14 mouse cellular contexts compared by ENCODE assay signal in genomic region chr17:67995277-67995819, GRCm38 (mm10). TPM values are rescaled to one million over a fixed set of nuclear protein-coding genes. Genes with fewer than 3 reads are reported as not detected.
DNase-seq lines count a peak whose midpoint lies in the region; ATAC-seq and TF ChIP-seq lines count a peak whose summit lies in the region.
"Had no signal": no experiment of that assay in that cellular context is flagged by ENCODE, and none has a peak within 500 bp of the region (broad histone marks: within the 10 kb centered on the region; RNA-seq: fewer than 3 reads in every experiment).

No protein-coding gene starts in this region.

- DNase-seq in heart, postnatal 10 days, result no peak
- no peak for DNase-seq in lung, postnatal 0 days (ENCODE audit: low spot score)
- no peak for DNase-seq in lung, postnatal 36 days
- DNase-seq in cerebellum, postnatal 4 days (ENCODE audit: low spot score in 2 of 2), result no peak
- no peak for DNase-seq in adrenal gland, postnatal 10 days
- DNase-seq: cerebellum, adult 2 months; right cerebral cortex, postnatal 25 days; thymus, postnatal 4 days had no signal

- H3K27ac ChIP-seq in heart, embryonic 13.5 days (replicated peaks), result peak overlapping the region; percentile 45; the same call in 1 of the 2 replicates
- H3K27ac ChIP-seq in lung, postnatal 0 days (ENCODE audit: low read length), result no peak overlapping the region
- peak overlapping the region; percentile 61 for H3K27ac ChIP-seq in embryonic fibroblast, embryonic 13.5 days (ENCODE audit: insufficient read depth, low read length)
- H3K27ac ChIP-seq in stomach, embryonic 16.5 days (ENCODE audit: low read length), result no peak overlapping the region
- H3K27ac ChIP-seq: forebrain, embryonic 13.5 days; midbrain, embryonic 12.5 days had no signal

- no peak for ATAC-seq in heart, embryonic 13.5 days (ENCODE audit: extremely low read depth, insufficient number of reproducible peaks, low FRiP score, low TSS enrichment)
- ATAC-seq in lung, postnatal 0 days, result no peak
- no peak for ATAC-seq in stomach, embryonic 16.5 days (ENCODE audit: insufficient read depth, low FRiP score)
- ATAC-seq: CD4-positive, CD25-positive, alpha-beta regulatory T cell, adult 4 months; forebrain, embryonic 13.5 days had no signal

- no peak for TF ChIP-seq EP300 in lung, postnatal 0 days (IDR thresholded peaks at IDR 0.05)

- no peak overlapping the region for H3K9ac ChIP-seq in heart, embryonic 13.5 days
- no peak overlapping the region for H3K9ac ChIP-seq in lung, postnatal 0 days (replicated peaks; ENCODE audit: low read depth)
- H3K9ac ChIP-seq in stomach, embryonic 16.5 days (ENCODE audit: low read length), result no peak overlapping the region
- H3K9ac ChIP-seq: forebrain, embryonic 13.5 days; midbrain, embryonic 12.5 days had no signal

- H3K27me3 ChIP-seq in heart, embryonic 13.5 days (replicated peaks), result no peaks in the 10 kb centered on the region
- H3K27me3 ChIP-seq in lung, postnatal 0 days (replicated peaks; ENCODE audit: insufficient read depth, low read length), result no peaks in the 10 kb centered on the region
- H3K27me3 ChIP-seq in stomach, embryonic 16.5 days (ENCODE audit: control insufficient read depth, insufficient read depth, low read length), result no peaks in the 10 kb centered on the region
- H3K27me3 ChIP-seq: forebrain, embryonic 13.5 days; midbrain, embryonic 12.5 days had no signal

- TF ChIP-seq POLR2A in embryonic fibroblast, embryonic 13.5 days (IDR thresholded peaks at IDR 0.05; ENCODE audit: low read depth, low read length), result no peak

- H3K4me2 ChIP-seq in heart, embryonic 13.5 days, result peak overlapping the region; percentile 44
- H3K4me2 ChIP-seq in lung, postnatal 0 days (replicated peaks; ENCODE audit: low read depth, low read length), result peak overlapping the region; percentile 12; the same call in 1 of the 2 replicates
- H3K4me2 ChIP-seq in stomach, embryonic 16.5 days (ENCODE audit: low read depth, low read length), result peak overlapping the region; percentile 44; the same call in 1 of the 2 replicates
- H3K4me2 ChIP-seq: forebrain, embryonic 13.5 days; midbrain, embryonic 12.5 days had no signal

- WGBS in heart, embryonic 13.5 days, result 62% methylated on average over 2 of the region's 2 CpGs
- WGBS in lung, postnatal 0 days, result 53% methylated on average over 2 of the region's 2 CpGs
- 52% methylated on average over 2 of the region's 2 CpGs for WGBS in stomach, embryonic 16.5 days

- no peak overlapping the region for H3K4me3 ChIP-seq in heart, embryonic 13.5 days
- no peak overlapping the region for H3K4me3 ChIP-seq in lung, postnatal 0 days (ENCODE audit: low read depth, low read length)
- no peak overlapping the region for H3K4me3 ChIP-seq in embryonic fibroblast, embryonic 13.5 days (ENCODE audit: insufficient read depth, low read length)
- no peak overlapping the region for H3K4me3 ChIP-seq in stomach, embryonic 16.5 days (replicated peaks; ENCODE audit: low read length)
- H3K4me3 ChIP-seq: forebrain, embryonic 13.5 days; midbrain, embryonic 12.5 days had no signal

- intact Hi-C loops in heart, postnatal 10 days (cut with DNase I), result no loop called here

- no peaks in the 10 kb centered on the region for H3K36me3 ChIP-seq in heart, embryonic 13.5 days
- no peaks in the 10 kb centered on the region for H3K36me3 ChIP-seq in lung, postnatal 0 days (ENCODE audit: insufficient read depth, low read length)
- H3K36me3 ChIP-seq in stomach, embryonic 16.5 days (ENCODE audit: control insufficient read depth, insufficient read depth, low read length), result no peaks in the 10 kb centered on the region
- H3K36me3 ChIP-seq: midbrain, embryonic 12.5 days had no signal

- no peaks in the 10 kb centered on the region for H3K9me3 ChIP-seq in heart, embryonic 13.5 days
- no peaks in the 10 kb centered on the region for H3K9me3 ChIP-seq in lung, postnatal 0 days (ENCODE audit: low read length)
- no peaks in the 10 kb centered on the region for H3K9me3 ChIP-seq in stomach, embryonic 16.5 days (replicated peaks; ENCODE audit: control insufficient read depth, low read length)
- H3K9me3 ChIP-seq: forebrain, embryonic 13.5 days; midbrain, embryonic 12.5 days had no signal

- no peak for TF ChIP-seq CTCF in lung, postnatal 0 days (IDR thresholded peaks at IDR 0.05)
- TF ChIP-seq CTCF in embryonic fibroblast, embryonic 13.5 days (IDR thresholded peaks at IDR 0.05; ENCODE audit: borderline replicate concordance, insufficient read depth, low read length), result no peak

- peaks cover 36% of the 10 kb centered on the region for H3K4me1 ChIP-seq in heart, embryonic 13.5 days
- H3K4me1 ChIP-seq in lung, postnatal 0 days (ENCODE audit: insufficient read depth, low read depth, low read length), result no peaks in the 10 kb centered on the region
- peaks cover 22% of the 10 kb centered on the region for H3K4me1 ChIP-seq in embryonic fibroblast, embryonic 13.5 days (ENCODE audit: control insufficient read depth, insufficient read depth, low read length)
- peaks cover 11% of the 10 kb centered on the region for H3K4me1 ChIP-seq in stomach, embryonic 16.5 days (ENCODE audit: control insufficient read depth, insufficient read depth, low read length)
- H3K4me1 ChIP-seq: forebrain, embryonic 13.5 days had no signal

RNA-seq across cellular contexts. Expression of gene Arhgap28, which starts 8.6 kb away (rescaled TPM):
- polyA plus RNA-seq in heart, embryonic 13.5 days (2015; fragmentation: Nextera tagmentation; extraction: Ambion mirVana), result 13.7 and 17.0 TPM in 2 replicates
- 10 to 100 TPM in 1 of 2 experiments, 1 to 10 TPM in 1; 6.3 to 10.7 TPM for total RNA-seq in heart, postnatal 10 days (2021)
- polyA plus RNA-seq in lung, postnatal 0 days (2015; fragmentation: Nextera tagmentation; extraction: Ambion mirVana), result 12.2 and 13.3 TPM in 2 replicates
- polyA plus RNA-seq in embryonic fibroblast, embryonic 13.5 days (2011; ENCODE audit: insufficient read length, low read depth, missing spikeins), result 21.4 and 39.2 TPM in 2 replicates
- 26.1 and 26.7 TPM in 2 replicates for polyA plus RNA-seq in stomach, embryonic 16.5 days (2015; fragmentation: Nextera tagmentation; extraction: Ambion mirVana)
- 10 to 100 TPM; 12.6 to 13.1 TPM for total RNA-seq in adrenal gland, postnatal 10 days (2021)
- polyA plus RNA-seq: CD4-positive, CD25-positive, alpha-beta regulatory T cell, adult 4 months had no signal

Comparison
In these comparisons a context has a peak if more than half of its experiments do, and no peak if none do; other contexts are left out.
1. H3K27ac ChIP-seq: peak in heart, embryonic 13.5 days (single experiment) and embryonic fibroblast, embryonic 13.5 days (single experiment); none in lung, postnatal 0 days (single experiment) and stomach, embryonic 16.5 days (single experiment).
2. Peak in every context shown above with its lines, with median percentiles within 50 percentile points of each other: H3K4me2 ChIP-seq.